Mouse (Mus musculus) left cerebral cortex, adult 8-10 months (tissue): ENCODE measurements around the gene Acot13. TPM values are rescaled to one million over a fixed set of nuclear protein-coding genes. Genes with fewer than 3 reads are reported as not detected.

Experiments
- DNase-seq, 2 experiments: peaks; one replicate each; pipeline ENCODE4 v3.0.0; 2022; ENCODE audit warnings: low spot score in 2 of 2
- total RNA-seq, 4 experiments: library from RNA; stranded (reverse); gene quantifications; 2 replicates each; pipeline ENCODE4 v1.2.4; 2022

Gene Acot13
- total RNA-seq, 4 experiments from 2014 or later = 83.7 to 90.3 (median 87.8) TPM

DNA sequence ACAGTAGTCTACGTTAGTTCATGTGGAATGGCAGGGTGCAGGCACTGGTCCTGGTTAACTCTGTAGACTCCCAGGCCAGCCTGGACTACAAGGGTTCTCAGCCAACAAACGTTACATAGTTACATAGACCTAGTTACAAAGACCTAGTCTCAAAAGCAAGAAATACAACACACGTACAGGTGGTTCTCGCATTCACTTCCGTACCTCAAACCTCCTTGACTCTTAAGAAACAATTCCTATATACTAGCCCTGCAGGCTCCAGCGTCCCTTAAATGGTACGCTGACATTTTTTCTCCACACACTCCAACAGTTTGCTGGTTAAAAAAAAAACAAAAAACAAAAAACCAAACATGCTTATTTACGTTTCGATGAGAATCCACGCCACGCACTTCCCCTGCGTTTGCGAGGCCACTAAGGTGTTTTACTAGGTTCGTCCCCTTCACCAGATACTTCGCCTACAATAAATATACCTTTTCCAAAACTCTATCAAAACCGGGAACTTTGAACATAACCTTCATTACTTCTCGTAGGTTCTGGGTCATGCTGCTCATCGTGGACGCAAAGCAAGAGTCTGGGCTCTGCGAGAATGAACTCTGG, 486 bp downstream of the Acot13 start:
- no peak for DNase-seq

DNA sequence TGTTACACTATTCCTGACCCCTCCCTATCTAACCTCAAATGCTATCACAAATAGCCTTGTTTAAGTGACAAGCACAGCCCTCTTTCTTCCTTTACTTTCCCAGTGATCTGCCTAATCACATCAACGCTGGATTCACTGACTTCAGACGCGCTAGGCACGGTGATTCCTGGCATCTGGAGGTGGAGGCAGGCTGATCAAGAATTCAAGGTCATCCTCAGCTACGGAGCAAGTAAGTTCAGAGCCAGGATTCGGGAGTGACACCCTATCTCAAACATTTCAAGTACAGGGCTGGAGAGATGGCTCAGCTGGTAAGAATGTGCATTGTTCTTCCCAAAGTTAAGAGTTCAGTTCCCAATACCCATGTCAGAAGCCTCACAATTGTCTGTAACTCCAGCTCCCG, 5.2 kb downstream of the Acot13 start:
- DNase-seq = no peak

DNA sequence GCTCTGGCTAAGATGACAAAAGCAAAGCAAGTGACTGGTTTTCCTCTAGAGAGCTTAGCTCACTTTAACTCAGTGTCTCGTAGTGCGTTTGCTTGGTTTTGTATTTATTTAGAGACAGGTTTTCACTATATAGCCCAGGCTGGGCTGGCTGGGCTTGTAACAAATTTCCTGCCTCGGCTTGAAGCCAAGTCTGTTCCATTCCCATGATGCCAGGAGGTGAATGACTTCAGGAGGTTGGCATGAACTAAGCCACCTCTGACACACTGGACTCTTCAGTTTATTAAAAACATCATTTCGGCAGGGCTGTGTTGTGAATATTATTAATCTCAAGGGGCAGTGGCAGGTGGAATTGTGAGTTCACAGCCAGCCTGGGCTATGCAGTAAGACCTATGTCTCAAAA, 5.8 kb downstream of the Acot13 start:
- no peak for DNase-seq

DNA sequence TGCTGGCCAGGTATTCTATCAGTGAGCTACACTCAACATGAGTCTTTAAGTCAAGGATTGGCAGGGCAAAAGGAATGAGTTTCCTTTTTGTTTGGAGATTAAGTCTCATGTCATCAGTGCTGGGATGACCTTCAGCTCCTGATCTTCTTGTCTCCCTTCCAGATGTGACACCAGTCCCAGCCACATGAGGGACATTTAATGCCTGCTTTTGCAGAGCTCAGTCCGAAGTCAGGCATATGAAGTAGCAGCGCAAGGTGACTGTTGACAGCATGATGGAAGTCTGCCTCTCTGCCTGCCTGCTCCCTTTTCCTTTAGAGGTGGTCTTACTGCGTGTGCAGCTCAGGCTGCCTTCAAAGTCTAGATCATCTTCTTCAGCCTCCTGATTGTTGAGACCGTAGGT, 6.7 kb downstream of the Acot13 start:
- DNase-seq = no peak

DNA sequence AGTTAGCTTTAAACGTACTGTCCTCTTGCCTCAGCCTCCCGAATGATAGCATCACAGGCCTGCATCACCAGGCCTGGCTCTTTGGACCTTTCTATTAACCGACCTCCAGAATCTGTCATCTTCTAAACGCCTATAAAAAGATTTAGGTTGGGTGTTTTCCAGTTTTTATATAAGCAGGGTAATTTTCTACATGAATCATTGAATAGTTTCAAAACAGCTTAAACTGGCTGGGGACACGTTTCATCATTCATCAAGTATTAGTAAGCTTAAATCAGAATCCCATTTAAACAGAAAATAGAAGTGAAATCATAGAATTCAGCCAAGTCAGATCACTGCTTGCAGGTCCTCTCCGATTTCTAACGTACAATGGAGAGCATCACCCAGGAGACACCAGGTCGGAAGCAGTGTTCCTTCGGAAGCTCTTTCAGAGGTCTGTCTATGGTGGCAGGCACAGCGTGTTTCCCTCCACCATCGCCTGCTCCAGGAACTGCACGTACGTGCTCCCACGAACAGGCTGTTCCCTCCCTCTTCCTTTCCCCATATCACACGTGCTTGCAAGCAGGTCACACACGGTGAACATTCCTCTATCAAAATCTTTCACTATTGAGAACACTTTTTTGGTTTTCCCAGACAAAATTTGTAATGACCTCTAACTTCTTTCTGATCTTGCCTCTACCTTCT, 8.5 kb downstream of the Acot13 start:
- DNase-seq = peak in 1 of 2 experiments; percentile 25

DNA sequence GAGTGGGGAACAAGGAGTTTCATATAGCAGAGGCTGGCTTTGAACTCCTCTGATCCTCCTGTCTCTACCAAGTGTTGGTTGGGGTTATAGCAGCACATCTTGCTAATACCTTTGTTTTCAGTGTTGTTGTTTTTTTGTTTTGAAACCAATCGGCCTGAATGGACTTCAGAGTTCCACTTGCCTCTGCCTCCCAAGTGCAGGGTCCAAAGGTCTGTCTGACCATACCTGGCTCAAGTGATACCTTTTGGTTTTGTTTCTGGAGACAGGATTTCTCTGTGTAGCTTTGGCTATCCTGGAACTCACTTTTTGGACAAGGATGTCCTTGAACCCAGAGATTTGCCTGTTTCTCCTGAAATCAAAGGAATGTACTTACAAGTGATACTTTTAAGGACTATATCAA, 11.4 kb downstream of the Acot13 start:
- DNase-seq = no peak

DNA sequence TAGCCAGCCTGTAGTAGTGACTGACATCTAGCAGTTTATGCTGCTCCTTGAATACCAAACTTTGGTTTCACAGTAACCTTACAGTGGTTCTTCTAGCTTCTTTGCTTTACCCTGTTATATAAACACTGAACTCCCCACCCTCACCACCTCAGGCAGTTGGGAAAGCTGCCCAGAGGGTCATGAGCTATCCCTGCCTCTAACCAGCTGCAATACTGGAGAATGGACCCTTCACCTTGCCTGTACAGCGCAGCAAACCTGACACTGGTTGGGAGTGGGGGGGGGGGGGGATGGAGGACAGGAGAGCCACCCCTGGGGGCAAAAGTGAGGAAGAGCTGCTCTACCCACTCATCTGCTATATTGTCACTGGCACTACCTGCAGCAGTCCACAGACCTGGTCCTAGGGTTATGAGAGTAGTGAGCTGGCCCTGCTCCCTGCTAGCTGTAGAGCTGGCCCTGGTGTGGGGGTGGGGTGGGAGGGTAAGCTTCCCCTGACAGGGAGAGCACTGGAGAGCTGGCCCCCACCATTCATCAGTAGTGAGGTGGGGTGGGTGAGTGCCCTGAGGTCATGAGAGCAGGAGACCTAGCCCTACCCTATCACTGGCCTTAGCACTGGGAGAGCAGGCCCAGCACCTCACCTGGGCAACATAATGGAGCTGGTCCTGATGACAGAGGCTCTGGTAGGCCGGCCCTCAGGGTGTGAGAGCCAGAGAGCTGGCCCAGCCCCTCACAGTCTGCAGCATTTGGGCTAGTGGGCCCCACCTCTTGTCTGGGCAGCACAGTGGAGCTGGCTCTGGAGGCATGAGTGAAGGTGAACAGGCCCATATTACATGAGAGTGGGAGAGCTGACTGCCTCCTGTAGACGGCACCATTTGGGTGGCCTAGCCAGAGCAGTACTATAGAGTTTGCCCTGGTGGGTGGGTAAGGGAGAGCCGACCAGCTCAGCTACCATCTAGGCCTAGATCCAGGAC, 14.9 kb downstream of the Acot13 start:
- DNase-seq = no peak

DNA sequence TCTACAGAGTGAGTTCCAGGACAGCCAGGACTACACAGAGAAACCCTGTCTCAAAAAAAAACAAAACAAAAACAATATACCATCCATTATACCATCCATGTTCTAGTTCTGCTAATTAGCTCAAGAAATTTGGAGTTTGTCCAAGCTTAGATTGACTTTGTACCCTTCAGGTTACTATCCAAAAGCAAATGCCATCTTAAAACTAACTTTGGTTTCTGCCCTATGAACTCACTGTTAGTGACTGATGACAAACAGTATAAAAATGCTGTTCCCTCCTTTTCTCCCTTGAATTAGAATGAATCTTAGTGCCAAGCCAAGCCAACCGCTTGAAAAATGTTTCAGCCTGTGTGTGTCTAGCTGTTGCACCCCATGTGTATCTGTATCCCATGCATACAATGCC, 16.7 kb downstream of the Acot13 start:
- no peak for DNase-seq

DNA sequence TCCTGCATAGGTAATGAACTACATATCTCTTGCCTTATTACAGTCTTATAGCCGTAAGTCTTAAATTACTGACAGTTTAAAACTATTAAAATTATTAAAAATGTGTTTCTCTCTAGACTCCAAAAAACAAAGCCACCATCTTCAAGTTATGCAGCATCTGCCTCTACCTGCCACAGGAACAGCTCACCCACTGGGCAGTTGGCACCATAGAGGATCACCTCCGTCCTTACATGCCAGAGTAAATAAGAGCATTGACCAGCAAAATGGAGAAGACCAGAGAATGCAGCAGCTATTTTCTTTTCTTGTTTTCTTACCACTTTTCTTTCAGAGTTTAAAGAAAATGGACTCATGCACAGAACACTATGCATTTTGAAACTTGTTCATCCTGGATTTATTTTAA, 18.8 kb downstream of the Acot13 start:
- no peak for DNase-seq

DNA sequence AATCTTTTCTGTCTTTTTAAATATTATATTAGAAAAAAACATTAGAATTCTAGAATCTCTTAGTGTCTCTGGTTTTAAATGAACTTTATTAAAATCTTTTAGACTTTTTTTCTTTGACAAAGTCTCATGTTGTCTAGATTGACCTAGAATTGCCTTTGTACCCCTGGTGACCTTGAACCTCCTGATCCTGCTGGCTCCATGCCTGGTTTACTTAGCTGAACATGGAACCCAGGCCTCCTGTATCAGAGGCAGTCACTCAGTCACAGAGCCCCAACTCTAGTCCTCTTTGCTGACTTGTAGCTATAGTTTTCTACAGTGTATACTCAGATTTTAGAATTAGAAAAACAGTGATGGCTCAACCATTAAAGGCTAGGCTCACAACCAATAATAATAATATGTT, 25.3 kb downstream of the Acot13 start:
- no peak for DNase-seq

DNA sequence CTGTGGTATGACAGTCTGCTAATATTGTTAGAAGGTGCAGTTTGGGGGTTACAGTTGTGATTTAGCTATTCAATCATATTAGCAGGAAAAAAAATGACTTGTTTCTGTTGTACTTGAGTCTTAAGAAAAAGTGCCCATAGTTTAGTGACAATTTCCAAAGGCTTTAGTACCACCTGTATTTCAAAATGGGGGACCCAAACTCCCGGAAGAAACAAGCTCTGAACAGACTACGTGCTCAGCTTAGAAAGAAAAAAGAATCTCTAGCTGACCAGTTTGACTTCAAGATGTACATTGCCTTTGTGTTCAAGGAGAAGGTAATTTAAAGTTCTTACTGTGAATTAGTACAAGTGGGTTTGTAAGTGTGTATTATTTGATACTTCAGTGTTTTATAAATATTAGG, 28.1 kb downstream of the Acot13 start:
- no peak for DNase-seq

DNA sequence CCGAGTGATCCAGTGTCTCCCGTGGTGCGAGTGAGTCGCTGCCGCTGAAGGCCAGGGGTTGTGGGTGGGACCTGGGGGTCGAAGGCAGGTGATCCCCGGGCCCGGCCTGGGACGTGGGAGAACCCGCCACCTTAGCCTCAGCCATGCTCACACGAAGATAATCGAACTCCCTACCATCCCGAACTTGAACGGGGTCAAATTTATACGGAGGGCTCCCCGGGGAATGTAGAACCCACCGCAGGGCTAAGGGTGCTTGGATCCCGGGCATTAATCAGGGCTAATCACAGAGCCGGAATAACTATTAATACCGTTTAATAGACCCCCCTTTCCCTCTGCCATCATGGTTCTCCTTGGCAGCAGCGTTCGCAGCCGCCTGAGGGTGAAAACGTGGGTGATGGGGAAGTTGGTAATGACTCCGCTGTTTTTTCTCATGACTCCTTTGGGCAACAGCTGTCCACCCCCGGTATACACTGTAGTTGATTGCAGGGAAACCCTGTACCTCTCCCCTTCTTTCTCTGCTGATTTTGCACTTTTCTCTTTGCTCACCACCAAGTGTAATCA, 29.1 kb downstream of the Acot13 start:
- DNase-seq = peak; percentile 17 to 22

DNA sequence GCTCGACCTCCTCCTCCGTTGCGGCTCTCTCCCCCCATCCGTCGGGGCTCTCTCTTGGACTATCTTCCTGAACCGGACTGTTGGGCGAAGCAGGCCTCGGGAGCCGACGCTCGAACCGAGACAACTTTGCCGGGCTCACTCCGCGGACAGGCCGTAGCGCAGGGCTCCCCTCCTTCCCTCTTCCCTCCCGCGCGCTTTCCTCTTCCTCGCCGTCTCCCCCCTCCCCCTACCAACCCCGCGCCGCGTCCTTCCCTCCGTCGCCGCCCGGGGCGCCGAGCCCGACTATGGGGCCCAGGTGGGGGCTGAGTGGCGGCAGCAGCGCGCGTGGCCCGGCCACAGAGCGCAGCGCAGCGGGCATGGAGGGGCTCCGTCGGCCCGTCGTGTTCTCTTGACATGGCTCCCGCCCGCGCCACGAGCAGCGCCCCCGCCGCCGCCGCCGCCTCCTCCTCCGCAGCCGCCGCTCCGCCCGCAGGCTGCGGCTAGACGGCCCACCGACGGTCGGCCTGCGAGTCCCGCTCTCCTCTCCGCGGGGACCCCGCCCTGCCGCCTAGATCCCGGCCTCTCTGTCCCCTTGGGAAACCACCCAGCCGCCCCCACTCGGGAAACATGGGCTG, 29.9 kb downstream of the Acot13 start, which contains the start of gene BC005537:
Gene BC005537, plus strand, starts transcription at position 350 of the 614 bp plus-strand sequence.
- peak; percentile 24 to 36 for DNase-seq

DNA sequence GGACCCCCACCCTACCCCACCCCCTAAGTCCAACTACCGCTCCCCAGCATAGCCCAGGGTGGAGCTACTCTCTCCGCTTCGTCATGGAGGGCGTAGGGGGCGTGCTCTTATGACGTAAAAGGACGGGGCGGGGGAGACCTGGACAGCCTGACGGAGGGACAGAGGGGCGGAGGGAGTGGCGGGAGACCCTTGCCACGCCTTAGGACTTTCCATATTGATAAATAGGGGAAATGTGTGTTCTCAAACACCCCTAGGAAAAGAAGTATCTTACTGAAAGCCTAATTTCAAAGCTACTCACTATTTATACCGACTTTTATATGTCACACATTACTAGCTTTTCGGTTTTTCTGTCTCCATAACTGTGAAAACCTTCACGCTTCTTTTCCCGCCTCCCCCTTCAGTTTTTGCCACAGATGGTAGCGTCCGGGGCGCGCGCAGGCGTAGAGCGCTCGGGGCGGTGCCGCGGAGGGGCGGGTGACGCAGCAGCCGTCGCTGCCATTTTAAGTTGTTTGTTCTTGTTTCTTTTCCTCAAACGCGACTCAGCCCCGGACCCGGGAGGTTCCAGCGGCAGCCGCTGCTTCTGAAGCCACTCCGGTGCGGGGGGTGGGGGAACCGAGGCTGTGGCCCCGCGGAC, 30.5 kb downstream of the Acot13 start:
- DNase-seq = peak; percentile 91 to 96

DNA sequence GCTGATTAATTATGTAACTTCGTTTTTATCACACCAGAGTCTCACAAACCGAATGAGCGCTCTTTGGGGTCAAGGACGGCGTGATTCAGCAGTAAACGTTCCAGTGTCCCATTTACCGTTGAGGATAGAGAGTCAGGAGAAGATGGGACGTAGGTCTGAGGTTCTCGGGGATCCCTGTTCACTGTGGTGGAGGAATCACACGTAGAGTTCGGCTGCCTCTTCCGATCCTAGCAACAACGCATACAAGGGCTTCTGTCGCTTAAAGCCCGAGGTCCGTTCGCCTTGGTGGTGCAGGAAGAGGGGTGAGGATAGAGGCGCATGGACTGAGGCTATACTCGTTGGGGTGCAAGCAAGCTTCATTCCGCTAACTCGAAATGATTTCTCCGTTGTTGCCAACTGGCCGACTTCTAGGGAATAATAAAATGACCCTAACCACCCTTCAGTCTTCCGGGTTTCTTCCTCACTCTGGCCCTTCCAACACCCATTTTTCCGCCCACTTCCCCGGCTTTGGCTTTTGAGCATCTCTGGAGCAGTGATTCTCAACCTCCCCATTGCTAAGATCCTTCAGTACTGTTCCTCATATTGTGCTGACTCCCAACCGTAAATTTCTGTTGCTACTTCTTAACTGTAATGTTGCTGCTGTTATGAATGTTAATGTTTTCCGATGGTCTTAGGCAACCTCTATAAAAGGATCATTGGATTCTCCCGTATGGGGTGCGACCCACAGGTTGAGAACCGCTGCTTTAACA, 31.2 kb downstream of the Acot13 start:
- DNase-seq = peak; percentile 32 to 61

DNA sequence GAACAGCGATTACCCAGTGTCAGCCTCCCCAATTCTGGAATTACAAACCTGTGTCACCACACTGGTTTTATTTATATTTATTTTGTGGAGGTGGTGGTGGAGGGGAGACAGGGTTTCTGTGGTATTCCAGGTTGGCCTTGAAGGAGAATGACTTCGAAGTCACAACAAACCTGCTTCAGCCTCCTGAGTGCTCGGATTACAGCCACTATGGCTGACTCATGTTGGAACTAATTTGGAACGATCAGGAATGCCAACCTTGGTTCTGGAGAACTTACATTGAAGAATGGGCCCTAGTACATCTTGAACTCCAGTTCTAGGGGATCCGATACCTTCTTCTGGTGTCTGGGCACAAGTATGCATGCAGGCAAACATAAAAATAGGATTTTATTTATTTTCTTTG, 32.0 kb downstream of the Acot13 start:
- DNase-seq = no peak

DNA sequence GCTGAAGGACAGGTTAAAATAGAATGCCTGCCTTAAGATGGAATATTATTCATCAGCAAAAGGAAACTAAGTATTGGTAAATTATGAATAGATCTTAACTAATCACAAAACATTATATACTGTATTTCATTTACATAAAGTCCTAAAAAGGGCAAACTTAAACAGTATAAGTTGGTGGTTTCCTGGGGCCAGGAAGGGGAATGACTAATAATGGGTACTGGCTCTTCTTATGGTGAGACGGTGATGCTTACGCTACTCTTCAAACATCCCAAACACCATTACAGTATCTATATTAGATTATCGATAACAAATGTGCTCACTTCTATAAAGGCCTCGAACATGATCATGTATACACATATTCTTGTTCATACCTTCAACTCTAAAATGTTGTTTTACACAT, 32.7 kb downstream of the Acot13 start:
- DNase-seq = no peak

DNA sequence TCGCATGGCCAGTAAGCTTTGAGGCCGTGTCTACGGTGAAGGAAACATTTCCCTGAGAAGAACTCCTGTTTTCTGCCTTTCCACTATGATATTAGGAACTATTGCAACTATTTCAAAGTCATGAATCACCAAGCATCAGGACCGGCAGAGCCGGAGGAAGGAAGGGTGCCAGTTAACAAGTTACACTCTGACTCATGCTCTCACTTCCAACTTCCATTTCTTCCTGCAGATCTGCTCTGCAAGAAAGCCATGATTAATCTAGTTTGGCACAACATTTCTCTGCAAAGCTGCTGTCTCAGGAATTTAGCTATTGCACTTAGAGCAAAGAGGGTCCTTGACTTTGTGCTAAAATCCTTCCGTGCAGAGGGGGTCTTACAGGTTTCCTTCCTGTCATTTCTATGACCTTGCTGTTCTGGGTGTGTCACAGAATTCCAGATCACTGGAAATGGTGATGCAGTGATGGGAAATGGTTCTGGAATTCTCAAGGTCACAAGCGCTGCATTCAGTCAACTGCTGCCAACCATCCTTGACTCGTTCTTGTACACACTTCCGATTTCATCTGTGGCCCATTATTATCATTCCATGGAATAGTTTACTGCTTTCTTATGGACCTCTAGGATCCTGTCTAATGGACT, 38.8 kb downstream of the Acot13 start:
- DNase-seq = peak in 1 of 2 experiments; percentile 24

DNA sequence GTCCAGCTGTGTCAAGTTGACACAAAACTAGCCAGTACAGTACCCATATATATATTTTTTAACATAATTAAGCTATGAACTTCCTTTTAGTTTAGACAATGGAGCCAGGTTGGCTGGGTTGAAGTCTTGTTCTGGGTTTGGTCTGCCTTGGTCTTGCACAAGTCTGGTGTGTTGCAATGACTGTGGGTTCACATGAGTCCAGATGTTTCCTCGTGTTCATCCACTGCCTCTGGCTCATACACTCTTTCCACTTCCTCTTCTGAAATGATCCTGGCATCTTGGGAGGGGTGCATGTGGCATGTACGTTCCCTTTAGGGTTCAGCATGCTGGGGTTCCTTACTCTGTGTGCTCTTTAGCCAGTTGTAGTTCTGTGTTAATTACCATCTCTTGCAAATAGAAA, 40.0 kb downstream of the Acot13 start:
- no peak for DNase-seq

DNA sequence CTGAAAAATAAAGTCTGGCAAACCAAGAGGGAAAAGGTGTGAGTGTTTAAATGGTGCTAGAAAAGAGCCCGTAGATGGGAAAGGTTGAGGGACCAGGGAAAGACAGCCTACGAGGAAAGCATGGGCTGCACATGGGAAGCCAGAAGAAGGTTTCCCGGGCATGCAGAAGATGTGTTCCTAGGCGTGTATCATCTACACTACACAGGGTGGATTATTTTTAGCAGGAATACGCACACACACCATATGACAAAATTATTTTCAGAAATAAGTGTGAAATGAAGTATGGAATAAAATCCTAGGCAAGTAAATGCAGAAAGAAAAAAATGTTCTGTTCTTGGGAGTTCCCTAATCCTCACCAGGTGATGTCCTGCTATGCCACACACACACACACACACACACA, 43.9 kb downstream of the Acot13 start:
- no peak for DNase-seq
